Mouse (Mus musculus): ENCODE results near the gene Msmo1. TPM values are rescaled to one million over a fixed set of nuclear protein-coding genes. Genes with fewer than 3 reads are reported as not detected.

Msmo1 gene
- polyA plus RNA-seq, 1 experiment, result 26.9 TPM

DNA sequence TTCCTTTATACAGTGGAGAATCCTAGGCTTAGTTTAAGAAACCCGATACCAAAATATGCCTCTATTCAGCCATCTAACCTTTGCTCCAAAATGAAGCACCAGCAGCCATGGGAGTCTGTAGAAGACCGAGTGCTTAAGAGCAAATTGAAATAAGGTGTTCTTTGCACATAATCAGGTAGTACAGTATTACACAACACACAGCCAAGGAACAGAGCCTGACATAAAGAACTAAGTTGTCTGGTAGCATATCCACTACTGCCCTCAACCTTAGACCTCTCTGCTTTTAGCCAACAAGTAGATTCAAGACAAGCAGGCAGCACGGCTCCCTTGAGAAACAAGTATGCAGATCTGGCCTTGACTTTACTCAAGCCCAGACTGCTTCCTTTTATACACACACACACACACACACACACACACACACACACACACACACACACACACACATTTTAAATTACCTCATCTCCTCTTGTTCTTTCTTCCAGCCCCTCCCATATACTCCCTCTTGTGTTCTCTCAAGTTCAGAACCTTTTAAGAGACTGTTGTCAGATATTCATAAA is 3.3 kb upstream of the Msmo1 start:
- H3K4me3 ChIP-seq (ENCODE audit: insufficient read depth, low read depth, low read length), result no peak overlapping the region
- peaks cover 8% of the 10 kb centered on the region; the same call in 1 of the 2 replicates for H3K4me1 ChIP-seq (ENCODE audit: control insufficient read depth, insufficient read depth, insufficient read length, low read length)
- H3K27ac ChIP-seq (replicated peaks; ENCODE audit: low read depth, low read length), result no peak overlapping the region

- H3K4me3 ChIP-seq (ENCODE audit: insufficient read depth, low read depth, low read length), result no peak overlapping the region
- H3K27ac ChIP-seq (replicated peaks; ENCODE audit: low read depth, low read length), result no peak overlapping the region
These were observed 1.6 kb upstream of the Msmo1 start for GRCm38 (mm10) chr8:64735161-64735560.

GRCm38 (mm10) chr8:64732596-64732995 is 996 bp downstream of the Msmo1 start:
- no peak overlapping the region for H3K27ac ChIP-seq (replicated peaks; ENCODE audit: low read depth, low read length)
- H3K4me1 ChIP-seq (ENCODE audit: control insufficient read depth, insufficient read depth, insufficient read length, low read length), result peaks cover 8% of the 10 kb centered on the region; the same call in 1 of the 2 replicates
- H3K4me3 ChIP-seq (ENCODE audit: insufficient read depth, low read depth, low read length), result peak overlapping the region; percentile 79

More at GRCm38 (mm10) chr8:64735161-64735560, 1.6 kb upstream of the Msmo1 start:
- H3K4me1 ChIP-seq (ENCODE audit: control insufficient read depth, insufficient read depth, insufficient read length, low read length), result peaks cover 8% of the 10 kb centered on the region; the same call in 1 of the 2 replicates

GRCm38 (mm10) chr8:64728156-64728555 is 5.4 kb downstream of the Msmo1 start:
- peaks cover 4% of the 10 kb centered on the region; the same call in 1 of the 2 replicates for H3K4me1 ChIP-seq (ENCODE audit: control insufficient read depth, insufficient read depth, insufficient read length, low read length)
- H3K4me3 ChIP-seq (ENCODE audit: insufficient read depth, low read depth, low read length), result no peak overlapping the region
- H3K27ac ChIP-seq (replicated peaks; ENCODE audit: low read depth, low read length), result no peak overlapping the region

DNA sequence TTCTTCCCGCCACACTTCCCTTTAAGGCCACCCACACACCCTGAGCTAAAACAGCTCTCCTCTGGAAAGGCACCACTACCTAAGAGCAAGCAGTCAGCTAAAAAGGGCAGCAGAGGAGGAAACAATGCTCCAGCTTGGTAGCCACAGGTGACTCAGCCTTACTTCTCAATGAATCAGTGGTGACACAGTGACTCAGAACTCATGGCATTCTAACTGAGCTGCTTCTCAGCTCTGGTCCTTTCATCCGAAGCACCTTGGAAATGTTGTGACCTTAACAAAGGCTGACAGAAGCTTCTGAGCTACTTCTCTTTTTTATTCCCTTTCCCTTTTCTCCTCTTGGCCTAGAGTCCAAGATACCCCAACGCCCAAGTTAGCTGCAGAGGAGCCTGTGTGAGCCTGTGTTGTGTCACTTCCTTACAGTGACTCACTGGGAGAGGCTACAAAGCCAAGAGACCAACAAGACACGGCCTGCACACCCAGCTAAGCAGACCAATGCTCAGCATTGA is 7.3 kb downstream of the Msmo1 start:
- Histone ChIP-seq H3K4me3 (ENCODE audit: insufficient read depth, low read depth, low read length) (no peak overlapping the region), H3K27ac (replicated peaks; ENCODE audit: low read depth, low read length) (no peak overlapping the region), H3K4me1 (ENCODE audit: control insufficient read depth, insufficient read depth, insufficient read length, low read length) (no peaks in the 10 kb centered on the region)

DNA sequence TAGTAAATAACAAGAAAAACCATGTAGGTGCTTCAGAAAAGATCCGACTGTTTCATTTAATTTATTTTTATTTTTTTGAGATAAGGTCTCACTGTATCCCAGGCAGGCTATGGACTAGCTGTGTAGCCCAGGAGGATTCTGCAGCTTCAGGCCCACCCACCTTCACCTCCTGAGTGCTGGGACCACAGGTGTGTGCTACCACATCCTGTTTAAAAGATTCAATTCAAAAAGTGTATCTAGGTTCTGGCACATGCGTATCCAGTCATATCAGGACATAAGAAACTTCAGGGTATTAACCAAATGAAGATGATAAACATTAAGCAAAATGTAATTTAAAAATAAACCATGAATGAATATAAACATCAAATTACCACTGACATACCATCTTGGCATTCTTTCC is 10.4 kb downstream of the Msmo1 start:
- H3K27ac ChIP-seq (replicated peaks; ENCODE audit: low read depth, low read length), result no peak overlapping the region
- H3K4me3 ChIP-seq (ENCODE audit: insufficient read depth, low read depth, low read length), result no peak overlapping the region
- H3K4me1 ChIP-seq (ENCODE audit: control insufficient read depth, insufficient read depth, insufficient read length, low read length), result no peaks in the 10 kb centered on the region

DNA sequence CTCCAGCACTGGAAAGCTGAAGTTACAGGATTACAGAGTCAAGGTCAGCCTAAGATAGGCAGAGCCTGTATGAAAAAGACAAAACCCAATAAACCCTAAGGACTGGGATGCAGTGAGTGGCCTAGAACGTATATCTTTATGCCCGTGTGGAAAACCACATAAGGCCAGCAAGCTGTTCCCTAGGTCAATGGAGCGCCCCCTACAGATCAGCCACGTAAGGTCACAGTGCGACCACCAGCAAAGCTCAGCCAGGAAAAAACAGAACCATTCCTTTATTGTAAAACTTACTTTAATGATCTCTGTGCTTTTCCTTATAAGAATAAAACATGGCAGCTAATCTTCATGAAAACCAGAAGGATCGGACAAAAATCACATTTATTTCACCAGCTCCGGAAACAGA is 15.7 kb downstream of the Msmo1 start:
- no peak overlapping the region for H3K27ac ChIP-seq (replicated peaks; ENCODE audit: low read depth, low read length)
- H3K4me1 ChIP-seq (ENCODE audit: control insufficient read depth, insufficient read depth, insufficient read length, low read length), result no peaks in the 10 kb centered on the region
- H3K4me3 ChIP-seq (ENCODE audit: insufficient read depth, low read depth, low read length), result no peak overlapping the region

DNA sequence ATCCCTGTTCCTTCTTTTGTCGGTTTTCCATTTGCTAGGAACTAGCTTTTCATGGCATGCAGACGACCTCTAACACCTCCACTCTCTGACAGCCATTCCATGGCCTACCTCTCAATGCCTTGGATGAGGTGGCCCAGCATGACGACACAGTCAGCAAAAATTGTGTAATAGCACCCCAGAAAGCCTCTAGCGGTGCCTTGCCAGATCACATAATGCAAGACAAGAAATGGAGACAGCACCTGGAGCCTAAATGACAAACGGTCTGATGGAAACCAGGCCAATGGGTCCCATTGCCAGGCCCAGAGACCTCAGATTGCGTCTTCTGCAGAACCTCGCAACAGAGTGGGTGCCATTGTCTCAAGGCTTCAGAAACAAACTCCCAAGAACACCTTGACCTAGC is 21.1 kb downstream of the Msmo1 start:
- H3K4me1 ChIP-seq (ENCODE audit: control insufficient read depth, insufficient read depth, insufficient read length, low read length), result no peaks in the 10 kb centered on the region
- H3K4me3 ChIP-seq (ENCODE audit: insufficient read depth, low read depth, low read length), result no peak overlapping the region
- no peak overlapping the region for H3K27ac ChIP-seq (replicated peaks; ENCODE audit: low read depth, low read length)

DNA sequence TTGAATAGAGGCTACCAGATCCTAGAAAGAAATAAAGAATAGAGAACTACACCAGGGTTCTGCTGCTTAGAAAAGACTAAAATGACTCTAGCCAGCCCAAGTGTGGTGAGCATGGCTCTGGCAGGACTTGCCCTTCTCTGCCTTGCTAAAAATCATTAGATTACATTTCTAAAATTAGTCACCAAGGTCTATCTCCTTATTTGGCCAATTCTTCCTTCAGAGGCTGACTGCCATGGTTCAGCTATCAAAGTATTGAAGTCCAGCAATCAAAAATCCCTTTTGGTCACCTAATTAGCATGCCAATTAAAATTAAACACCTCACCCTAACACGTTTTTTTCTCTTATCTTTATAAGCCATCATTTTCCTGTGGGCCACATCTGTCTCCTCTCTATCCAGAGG is 22.0 kb downstream of the Msmo1 start:
- H3K4me1 ChIP-seq (ENCODE audit: control insufficient read depth, insufficient read depth, insufficient read length, low read length), result no peaks in the 10 kb centered on the region
- H3K4me3 ChIP-seq (ENCODE audit: insufficient read depth, low read depth, low read length), result no peak overlapping the region
- no peak overlapping the region for H3K27ac ChIP-seq (replicated peaks; ENCODE audit: low read depth, low read length)

GRCm38 (mm10) chr8:64707481-64707880 is 26.1 kb downstream of the Msmo1 start:
- no peak overlapping the region for H3K4me3 ChIP-seq (ENCODE audit: insufficient read depth, low read depth, low read length)
- H3K27ac ChIP-seq (replicated peaks; ENCODE audit: low read depth, low read length), result no peak overlapping the region
- H3K4me1 ChIP-seq (ENCODE audit: control insufficient read depth, insufficient read depth, insufficient read length, low read length), result no peaks in the 10 kb centered on the region

- Histone ChIP-seq H3K4me3 (ENCODE audit: insufficient read depth, low read depth, low read length) (no peak overlapping the region), H3K27ac (replicated peaks; ENCODE audit: low read depth, low read length) (no peak overlapping the region), H3K4me1 (ENCODE audit: control insufficient read depth, insufficient read depth, insufficient read length, low read length) (no peaks in the 10 kb centered on the region)
These were observed 30.4 kb downstream of the Msmo1 start for GRCm38 (mm10) chr8:64703191-64703590.

GRCm38 (mm10) chr8:64692651-64693201 is 40.9 kb downstream of the Msmo1 start, which contains the start of gene Cpe:
TSS of gene Cpe (minus strand) at chr8:64693054.
- Histone ChIP-seq H3K27ac (replicated peaks; ENCODE audit: low read depth, low read length) (no peak within 1 kb of the TSS), H3K4me1 (ENCODE audit: control insufficient read depth, insufficient read depth, insufficient read length, low read length) (peaks cover 3% of the 10 kb centered on the region; the same call in 1 of the 2 replicates), H3K4me3 (ENCODE audit: insufficient read depth, low read depth, low read length) (peak within 1 kb of the TSS; percentile 49)

DNA sequence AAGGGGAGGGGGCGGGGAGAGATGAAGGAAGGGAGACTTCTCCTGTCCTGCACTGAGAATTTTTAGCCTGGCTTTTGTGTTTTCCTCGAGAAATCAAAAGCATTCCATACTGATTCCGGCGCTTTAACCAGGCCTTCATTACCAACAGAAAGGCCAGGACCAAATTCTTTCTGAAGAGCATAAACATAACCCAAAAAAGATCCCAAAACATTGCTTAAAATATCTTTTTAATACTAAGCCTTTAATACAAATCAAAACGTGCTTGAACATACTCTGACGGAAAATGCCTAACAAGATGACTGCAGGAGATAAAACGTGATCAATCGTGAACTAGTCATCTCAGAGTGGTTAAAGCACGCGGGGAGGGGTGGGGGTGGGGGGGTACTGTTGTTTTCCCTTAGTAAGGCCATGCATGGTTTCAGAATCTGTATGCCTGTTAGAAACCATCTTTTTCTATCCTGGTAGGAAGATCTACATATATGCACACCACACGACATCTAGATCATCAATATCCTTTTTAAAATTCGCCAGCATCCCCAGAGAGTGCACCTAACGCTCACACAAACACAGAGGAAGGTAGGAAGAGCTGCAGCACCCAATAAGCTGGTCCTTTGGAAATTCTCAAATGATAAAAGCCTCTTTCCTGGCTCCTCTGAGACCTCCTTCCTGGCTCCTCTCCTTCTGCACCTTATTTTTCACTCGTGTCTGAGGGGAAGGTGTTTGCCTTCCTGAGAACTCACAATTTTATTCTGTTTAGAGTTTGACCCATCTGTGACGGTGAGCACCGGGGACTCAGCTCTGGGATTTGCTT is 41.8 kb downstream of the Msmo1 start:
- H3K4me3 ChIP-seq (ENCODE audit: insufficient read depth, low read depth, low read length), result peak overlapping the region; percentile 49
- peaks cover 3% of the 10 kb centered on the region; the same call in 1 of the 2 replicates for H3K4me1 ChIP-seq (ENCODE audit: control insufficient read depth, insufficient read depth, insufficient read length, low read length)
- H3K27ac ChIP-seq (replicated peaks; ENCODE audit: low read depth, low read length), result no peak overlapping the region

DNA sequence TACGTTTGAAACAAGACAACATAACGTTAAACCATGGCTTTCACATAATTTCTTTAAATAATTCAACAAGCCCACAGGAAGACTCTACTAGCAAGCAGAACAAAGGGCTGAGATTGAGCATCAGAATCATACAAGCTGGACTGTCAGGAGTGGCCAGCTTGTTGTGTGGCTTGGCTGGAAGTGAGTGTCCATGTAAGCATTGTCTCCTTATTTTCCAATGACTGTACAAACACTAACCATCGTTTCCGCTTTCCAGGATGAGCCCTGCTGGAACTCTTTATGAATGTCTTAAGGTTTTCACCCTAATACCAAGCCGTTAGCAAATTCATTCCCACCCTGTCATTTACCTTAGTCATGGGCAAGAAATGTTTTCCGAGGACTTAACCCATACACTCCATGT is 42.7 kb downstream of the Msmo1 start:
- H3K4me1 ChIP-seq (ENCODE audit: control insufficient read depth, insufficient read depth, insufficient read length, low read length), result peaks cover 3% of the 10 kb centered on the region; the same call in 1 of the 2 replicates
- H3K4me3 ChIP-seq (ENCODE audit: insufficient read depth, low read depth, low read length), result no peak overlapping the region
- no peak overlapping the region for H3K27ac ChIP-seq (replicated peaks; ENCODE audit: low read depth, low read length)

DNA sequence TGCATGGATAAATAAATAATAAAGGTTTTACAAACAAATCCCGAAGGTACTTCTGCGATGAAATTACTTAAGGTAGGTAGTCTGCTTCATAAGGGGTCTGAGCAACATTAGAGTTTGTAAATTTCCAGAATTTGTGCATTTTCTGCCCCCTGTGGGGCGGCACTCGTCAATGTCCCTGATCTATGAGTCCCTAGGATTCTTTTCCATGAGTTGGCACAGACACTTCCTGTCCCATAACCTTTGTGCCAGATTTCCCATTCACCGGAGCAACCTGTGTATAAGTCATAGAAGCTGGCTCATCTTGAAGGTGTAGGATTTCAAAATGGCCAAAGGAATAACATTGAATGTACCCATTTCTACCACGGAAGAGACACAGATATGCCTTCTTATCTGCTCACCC is 43.3 kb downstream of the Msmo1 start:
- Histone ChIP-seq H3K4me1 (ENCODE audit: control insufficient read depth, insufficient read depth, insufficient read length, low read length) (peaks cover 3% of the 10 kb centered on the region; the same call in 1 of the 2 replicates), H3K27ac (replicated peaks; ENCODE audit: low read depth, low read length) (no peak overlapping the region), H3K4me3 (ENCODE audit: insufficient read depth, low read depth, low read length) (no peak overlapping the region)
